Mouse (Mus musculus) cerebellum, postnatal 10 days (tissue): ENCODE results near the gene Cebpa.

Experiments used
- DNase-seq, 2 experiments: peaks; one replicate each; pipeline ENCODE4 v3.0.0; 2021; ENCODE audit warnings: mixed read lengths in 2 of 2

Gene Cebpa

DNA sequence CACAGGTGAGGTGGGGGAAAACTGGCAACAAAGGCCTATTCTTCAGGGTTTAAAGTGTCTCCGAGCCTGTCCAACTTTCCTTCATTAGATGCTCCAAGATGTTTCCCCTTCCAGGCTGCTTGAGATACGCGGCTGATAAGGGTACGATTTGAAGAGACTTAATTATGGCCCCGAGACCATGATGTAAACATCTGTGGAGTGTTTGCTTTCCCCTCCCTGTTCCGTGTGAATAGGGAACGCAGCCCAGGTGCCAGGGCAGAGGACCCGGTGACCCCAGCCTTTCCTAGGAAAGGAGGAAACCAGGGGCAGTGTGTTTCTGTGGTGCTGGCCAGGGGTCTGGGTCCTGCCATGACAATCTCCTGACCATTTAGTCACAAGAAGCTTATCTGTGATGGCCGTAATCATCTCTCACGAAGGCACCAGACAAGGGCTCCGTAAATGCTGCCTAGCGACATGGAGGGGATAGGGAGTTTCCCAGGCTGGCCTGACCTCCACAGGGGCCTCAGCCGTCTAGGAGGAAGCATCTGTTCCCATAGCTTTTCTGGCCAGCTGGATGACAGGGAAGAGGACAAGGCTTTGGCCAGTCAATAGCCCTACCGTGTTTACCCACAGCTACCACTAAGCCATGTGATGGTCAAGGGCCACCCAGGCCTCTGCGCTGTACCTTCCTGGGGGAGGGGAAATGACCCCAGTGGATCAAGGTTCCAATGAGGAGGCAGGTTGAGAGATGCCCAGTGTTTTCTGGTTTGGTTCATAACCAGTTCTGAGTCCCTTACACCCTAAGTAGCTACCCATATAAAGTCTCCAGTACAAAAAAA is 30.7 kb downstream of the Cebpa start:
- DNase-seq: no peak

GRCm38 (mm10) chr7:35150860-35151259 is 31.8 kb downstream of the Cebpa start:
- no peak for DNase-seq

DNA sequence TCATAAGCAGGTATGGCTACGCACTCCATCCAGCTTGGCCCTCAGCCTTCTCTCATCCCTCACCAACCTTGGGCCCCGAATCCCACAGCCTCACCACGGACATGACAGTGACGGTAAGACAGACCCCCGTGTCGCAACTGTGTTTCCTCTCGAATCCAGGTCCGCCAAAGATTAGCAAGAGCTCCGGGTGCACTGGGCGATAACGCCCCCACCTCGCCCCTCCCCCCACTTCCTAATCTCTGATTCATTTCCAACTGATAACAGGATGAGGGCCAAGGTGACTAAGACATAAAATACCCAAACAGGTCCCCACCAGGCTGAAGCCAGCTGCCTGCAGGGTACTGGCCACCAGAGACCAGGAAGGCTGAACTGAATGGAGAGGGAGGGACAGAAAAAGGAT is 35.4 kb downstream of the Cebpa start:
- no peak for DNase-seq

DNA sequence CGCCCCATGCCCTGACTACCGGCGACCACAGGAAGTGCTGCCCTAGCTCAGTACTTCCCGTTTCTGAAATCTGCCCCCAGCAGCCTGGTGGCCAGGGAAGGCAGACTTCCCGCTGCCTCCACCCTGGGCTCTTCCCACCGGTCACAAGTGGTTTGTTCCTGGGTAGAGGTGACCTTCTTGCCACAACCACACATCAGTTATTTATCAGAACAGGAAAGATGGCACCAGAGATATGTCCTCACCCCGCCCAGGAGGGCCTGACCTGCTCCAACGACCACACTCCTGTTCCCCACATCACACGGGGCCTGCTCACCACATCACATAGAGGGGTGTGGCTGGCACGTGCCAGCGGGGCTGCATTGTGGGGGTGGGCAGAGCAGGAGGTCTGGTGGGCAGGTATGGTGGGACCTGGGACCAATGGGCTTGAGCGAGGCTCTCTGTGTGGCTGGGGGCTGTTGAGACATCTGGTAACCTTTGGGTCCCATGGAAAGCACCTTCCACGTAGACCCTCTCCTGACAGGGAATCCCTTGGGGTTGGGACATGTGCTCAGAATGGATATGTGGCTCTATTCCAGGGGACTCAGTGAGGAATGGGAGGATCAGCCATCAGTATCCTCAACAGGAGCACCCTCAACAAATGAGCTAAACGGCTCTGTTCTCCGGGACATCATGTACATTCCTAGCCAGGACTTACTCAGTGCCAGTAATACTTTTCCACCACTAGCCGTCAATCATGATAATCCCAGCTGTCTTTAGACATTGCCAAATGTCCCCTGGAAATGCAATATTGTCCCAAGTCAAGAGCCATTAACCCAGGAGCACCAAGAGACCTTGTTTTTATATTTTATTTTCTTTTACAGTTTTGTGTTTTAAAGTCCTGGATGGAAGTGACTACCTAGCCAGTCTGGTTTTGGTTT is 37.7 kb downstream of the Cebpa start:
- no peak for DNase-seq

- DNase-seq: no peak
These were observed 38.4 kb downstream of the Cebpa start for GRCm38 (mm10) chr7:35157512-35157911.

DNA sequence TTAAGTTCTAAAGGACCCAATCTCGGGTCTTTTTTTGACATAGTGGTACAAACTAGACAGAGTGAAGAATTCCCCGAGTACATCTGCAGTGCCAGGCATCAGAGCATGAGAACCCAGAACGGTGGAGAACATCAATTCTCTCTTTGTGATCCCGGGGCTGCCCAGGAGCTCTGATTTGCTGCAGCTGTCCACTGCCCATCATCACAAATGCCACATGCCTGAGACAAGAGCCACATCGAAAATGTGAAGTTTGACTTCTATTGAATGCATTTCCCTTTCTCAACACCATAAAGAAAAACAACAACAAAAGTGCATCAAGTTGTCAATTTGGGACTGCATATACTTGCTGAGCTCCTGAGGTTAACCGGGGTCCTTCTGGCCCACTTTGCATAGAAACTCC is 43.4 kb downstream of the Cebpa start:
- no peak for DNase-seq

- DNase-seq: peak; percentile 26 to 40
These were observed 44.5 kb downstream of the Cebpa start for GRCm38 (mm10) chr7:35163600-35163999.

- DNase-seq: no peak
These were observed 45.0 kb downstream of the Cebpa start for GRCm38 (mm10) chr7:35164131-35164530.

DNA sequence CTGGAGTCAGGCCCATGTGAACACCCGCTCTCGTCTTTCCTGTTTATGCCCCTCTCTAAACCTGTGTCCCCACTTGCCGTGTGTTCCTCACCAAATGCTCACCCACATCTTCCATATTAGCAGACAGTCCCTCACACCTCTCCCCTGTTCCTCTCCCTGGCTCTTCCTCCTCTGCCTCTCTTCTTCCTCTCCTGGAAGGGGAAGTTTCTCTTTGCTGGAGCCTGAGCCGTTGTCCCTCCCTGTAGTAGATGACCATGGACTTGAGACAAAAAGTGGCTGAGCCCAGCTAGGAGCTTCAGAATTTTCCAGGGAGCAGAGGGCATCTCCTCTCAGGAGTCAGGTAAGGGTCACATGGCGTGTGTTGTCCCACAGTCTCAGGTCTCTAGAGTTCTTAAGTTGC is 47.9 kb downstream of the Cebpa start:
- no peak for DNase-seq

DNA sequence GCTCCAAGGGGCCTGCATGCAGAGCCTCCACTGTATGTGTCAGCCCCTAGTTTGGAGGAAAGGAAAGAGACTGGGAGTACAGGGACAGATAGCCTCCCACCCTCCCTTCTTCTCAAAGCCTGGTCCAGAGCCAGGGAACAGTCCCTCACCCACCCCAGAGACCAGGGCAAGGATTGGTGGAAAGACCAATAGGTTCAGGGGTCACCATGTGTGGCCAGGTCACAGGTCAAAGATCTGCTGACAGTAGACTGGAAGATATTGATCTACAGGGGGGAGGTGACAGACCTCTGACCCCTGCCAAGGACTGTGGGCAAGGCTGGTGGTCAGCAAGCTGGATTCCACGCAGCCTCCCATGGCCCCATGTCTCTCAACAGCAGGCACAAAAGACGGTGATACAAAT is 48.8 kb downstream of the Cebpa start:
- DNase-seq: no peak

DNA sequence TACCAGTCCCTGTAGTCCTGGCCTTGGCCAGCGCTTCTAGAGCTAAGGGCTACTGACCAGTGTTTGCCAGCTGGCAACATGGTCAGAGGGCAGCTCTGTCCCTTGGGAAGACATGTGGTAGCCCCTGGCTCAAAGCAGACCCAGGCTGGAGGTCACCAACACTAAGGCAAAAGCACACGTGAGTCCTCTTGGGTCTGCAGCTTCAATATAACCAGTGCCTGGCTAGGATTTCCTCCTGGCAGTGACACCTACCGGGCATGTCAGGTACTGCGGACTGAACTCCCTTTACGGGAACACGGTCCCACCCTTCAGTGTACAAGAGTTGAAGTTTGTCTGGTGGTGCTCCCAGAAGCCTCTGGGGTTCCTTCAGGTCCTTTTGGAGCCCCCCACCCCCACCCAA is 50.2 kb downstream of the Cebpa start:
- DNase-seq: peak; percentile 94 to 97
